Mouse (Mus musculus) spleen, adult 2 months (tissue): ENCODE measurements around the gene Pvalb. TPM values are rescaled to one million over a fixed set of nuclear protein-coding genes. Genes with fewer than 3 reads are reported as not detected.

Experiments
- DNase-seq, 2 experiments: peaks; one replicate each; pipeline versions ENCODE4 v3.0.0 to v3.0.0-alpha.2; 2012 to 2021; ENCODE audit warnings: low spot score in 2 of 2, low read depth in 1 of 2
- H3K27ac ChIP-seq: fragments of 200-500 bp; 2 replicates; pipeline ENCODE4 v1.5.1; 2012; ENCODE audit warnings: low read length, inconsistent platforms; ENCODE audit not compliant: insufficient read depth
- H3K27me3 ChIP-seq: fragments of 200-500 bp; 2 replicates; pipeline ENCODE4 v1.6.1; 2012; ENCODE audit warnings: mild to moderate bottlenecking, moderate library complexity, low read length, inconsistent platforms; ENCODE audit not compliant: control insufficient read depth, insufficient read depth
- H3K36me3 ChIP-seq: fragments of 200-500 bp; 2 replicates; pipeline ENCODE4 v1.6.1; 2012; ENCODE audit warnings: mild to moderate bottlenecking, low read length, inconsistent platforms; ENCODE audit not compliant: control insufficient read depth, insufficient read depth
- H3K4me1 ChIP-seq: fragments of 200-500 bp; 2 replicates; pipeline ENCODE4 v1.6.1; 2011; ENCODE audit warnings: inconsistent platforms; ENCODE audit not compliant: control insufficient read depth, insufficient read depth, insufficient read length
- H3K4me3 ChIP-seq: fragments of 200-500 bp; 2 replicates; pipeline ENCODE4 v1.5.1; 2011; ENCODE audit warnings: mild to moderate bottlenecking, inconsistent platforms; ENCODE audit not compliant: insufficient read depth, insufficient read length; ENCODE audit errors: extremely low read depth
- CTCF ChIP-seq: fragments of 200-500 bp; IDR thresholded peaks from 2 replicates; pipeline ENCODE4 v1.5.1; 2011; ENCODE audit warnings: mild to moderate bottlenecking, inconsistent platforms; ENCODE audit not compliant: insufficient read depth, insufficient read length, insufficient replicate concordance; ENCODE audit errors: extremely low read depth
- POLR2A ChIP-seq: fragments of 200-500 bp; IDR thresholded peaks from 2 replicates; pipeline ENCODE4 v1.6.1; 2011; ENCODE audit warnings: low read depth, low read length, inconsistent platforms
- WGBS: fragments of 180-500 bp; shearing (Covaris S2); methylation state at CpG from one replicate; pipeline ENCODE4 v1.1.7; 2018; 5-methylcytosine and 5-hydroxymethylcytosine counted together
- polyA plus RNA-seq: library from polyadenylated mRNA; depleted of rRNA; stranded (reverse); fragments of >200 nt; gene quantifications from 2 replicates; pipeline ENCODE4 v1.2.3, GENCODE M21; 2012

Gene Pvalb
- polyA plus RNA-seq, 1 experiment: not detected

DNA sequence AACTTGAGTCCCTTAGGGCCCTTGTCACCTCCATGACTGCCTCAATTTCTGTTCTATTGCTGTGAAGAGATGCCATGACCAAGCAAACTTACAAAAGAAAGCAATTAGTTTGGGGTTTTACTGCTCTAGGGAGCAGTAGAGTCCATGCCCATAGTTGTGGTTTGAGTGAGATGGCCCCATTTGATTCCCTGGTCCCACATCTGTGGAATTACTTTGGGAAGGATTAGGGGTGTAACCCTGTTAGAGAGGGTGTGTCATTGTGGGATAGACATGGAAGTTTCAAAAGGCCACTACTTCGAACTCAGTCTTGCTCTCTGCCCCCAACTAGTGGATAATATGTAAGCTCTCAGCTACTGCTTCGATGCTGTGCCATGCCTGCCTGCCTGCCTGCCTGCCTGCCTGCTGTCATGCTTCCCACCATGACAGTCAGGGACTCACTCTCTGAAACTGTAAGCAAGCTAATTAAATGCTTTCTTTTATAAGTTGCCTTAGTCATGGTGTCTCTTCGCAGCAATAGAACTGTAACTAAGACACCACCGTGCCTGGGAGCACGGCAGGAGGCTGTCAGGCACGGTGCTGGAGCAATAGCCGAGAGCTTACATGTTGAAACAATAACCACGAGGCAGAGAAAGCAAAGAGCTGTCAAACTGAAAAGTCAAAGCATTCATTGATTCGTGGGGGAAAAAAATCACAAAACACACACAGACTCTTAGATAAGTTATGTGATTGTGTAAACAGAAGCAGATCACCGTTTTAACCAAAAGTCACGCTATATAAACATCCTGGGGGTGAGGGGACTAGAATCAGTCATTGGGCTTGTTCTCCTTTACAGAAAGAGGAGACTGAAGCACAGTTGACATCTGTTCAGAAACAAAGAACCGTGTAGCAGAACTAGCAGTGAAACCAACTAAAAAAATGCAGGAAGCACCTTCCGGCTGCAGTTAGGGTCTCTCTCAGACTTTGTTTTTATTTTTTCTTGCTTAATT, 25.4 kb upstream of the Pvalb start:
- Histone ChIP-seq H3K4me3 (no peak overlapping the region), H3K36me3 (no peaks in the 10 kb centered on the region), H3K27ac (no peak overlapping the region), H3K4me1 (no peaks in the 10 kb centered on the region), H3K27me3 (no peaks in the 10 kb centered on the region)
- TF ChIP-seq POLR2A (no peak), CTCF (no peak)
- DNase-seq: no peak
- 54% methylated on average over 13 of the region's 13 CpGs for WGBS

DNA sequence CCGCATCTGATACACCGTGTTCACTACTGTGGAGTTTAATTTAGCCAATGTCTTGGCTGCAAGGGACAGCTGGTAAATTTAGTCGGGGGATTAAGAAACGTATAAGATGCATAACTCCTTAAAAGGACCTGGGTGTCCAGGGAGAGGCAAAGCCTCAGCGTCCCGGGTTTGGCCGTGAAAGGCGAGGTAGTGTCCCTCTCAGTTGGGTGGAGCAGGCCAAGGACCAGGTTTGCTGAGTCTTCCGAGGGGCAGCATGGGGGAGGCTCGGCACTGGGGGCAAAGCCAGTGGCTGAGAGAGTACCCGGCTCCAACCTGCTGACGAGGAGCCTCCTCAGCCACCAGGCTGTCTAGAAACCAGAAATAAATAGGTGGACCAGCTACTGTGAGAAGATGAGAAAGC, 21.6 kb upstream of the Pvalb start:
- no peak for DNase-seq
- H3K4me3 ChIP-seq: no peak overlapping the region
- H3K4me1 ChIP-seq: no peaks in the 10 kb centered on the region
- TF ChIP-seq POLR2A: no peak
- no peak for TF ChIP-seq CTCF
- no peaks in the 10 kb centered on the region for H3K36me3 ChIP-seq
- no peaks in the 10 kb centered on the region for H3K27me3 ChIP-seq
- H3K27ac ChIP-seq: no peak overlapping the region
- 87% methylated on average over 12 of the region's 12 CpGs for WGBS

DNA sequence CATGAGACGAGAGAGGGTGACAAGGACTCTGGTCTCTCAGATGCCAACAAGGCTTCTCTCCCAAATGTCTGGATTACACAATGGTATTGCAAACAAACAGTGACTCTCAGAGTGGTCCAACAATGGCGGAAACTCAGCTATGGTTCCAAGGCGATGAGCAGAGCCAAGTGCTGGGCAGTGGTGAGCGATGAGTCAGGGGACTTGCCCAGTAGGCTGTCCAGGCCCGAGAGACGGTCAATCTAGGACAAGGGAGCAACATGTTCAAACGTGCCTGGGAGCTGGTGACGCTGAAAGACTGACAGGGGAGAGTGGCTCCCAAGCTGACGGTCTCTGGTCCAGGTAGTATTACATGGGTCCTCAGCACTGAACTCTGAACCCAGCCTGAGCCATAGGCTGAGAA, 9.1 kb upstream of the Pvalb start:
- H3K27ac ChIP-seq: no peak overlapping the region
- 0 out of 2 replicates have a peak, but pooled peaks cover 5% of the 10 kb centered on the region for H3K4me1 ChIP-seq
- no peaks in the 10 kb centered on the region for H3K27me3 ChIP-seq
- no peak overlapping the region for H3K4me3 ChIP-seq
- H3K36me3 ChIP-seq: no peaks in the 10 kb centered on the region
- TF ChIP-seq POLR2A: no peak
- no peak for TF ChIP-seq CTCF
- WGBS: 83% methylated on average over 9 of the region's 9 CpGs
- no peak for DNase-seq

DNA sequence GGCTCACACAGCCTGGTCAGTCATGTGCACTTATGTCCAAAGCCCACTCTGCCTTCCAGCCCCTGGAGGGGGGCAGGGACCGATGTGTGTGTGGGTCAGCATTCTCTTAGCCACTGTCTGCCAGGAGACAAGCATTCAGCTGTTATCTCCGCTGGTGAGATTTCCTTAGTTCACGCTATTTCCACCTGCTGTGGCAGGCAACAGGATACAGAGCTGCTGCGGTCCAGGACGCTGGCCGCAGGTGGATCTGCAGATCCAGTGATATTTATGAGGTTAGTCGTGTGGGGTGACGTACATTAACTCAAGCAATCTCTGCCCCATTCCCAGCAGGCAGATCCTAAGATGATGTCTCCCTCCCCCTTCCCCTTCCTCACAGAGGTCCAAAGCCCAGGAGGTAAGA, 5.2 kb upstream of the Pvalb start:
- no peak overlapping the region for H3K27ac ChIP-seq
- TF ChIP-seq CTCF: no peak
- TF ChIP-seq POLR2A: no peak
- no peaks in the 10 kb centered on the region for H3K36me3 ChIP-seq
- DNase-seq: no peak
- H3K27me3 ChIP-seq: no peaks in the 10 kb centered on the region
- 0 out of 2 replicates have a peak, but pooled peaks cover 5% of the 10 kb centered on the region for H3K4me1 ChIP-seq
- 69% methylated on average over 8 of the region's 8 CpGs for WGBS
- H3K4me3 ChIP-seq: no peak overlapping the region

DNA sequence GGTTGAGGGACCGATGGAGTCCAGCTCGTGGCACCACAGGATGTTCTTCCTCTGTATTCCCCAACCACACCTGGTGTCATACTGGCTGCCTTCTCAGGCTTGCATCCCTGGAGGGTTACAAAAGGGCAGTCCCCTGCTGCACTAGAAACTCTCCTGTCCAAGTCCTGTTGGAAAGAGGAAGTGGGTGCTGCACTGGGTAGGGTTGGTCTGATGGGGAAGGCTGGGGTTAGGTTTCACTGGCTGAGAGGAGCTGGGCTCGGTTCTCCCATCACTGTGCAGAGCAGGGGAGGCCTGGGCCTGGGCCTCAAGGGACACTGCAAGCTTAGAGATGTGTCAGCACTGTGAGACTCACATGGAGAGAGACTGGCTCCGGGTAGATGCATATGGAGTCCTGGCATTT, 4.0 kb upstream of the Pvalb start:
- 63% methylated on average over 4 of the region's 4 CpGs for WGBS
- Histone ChIP-seq H3K4me3 (no peak overlapping the region), H3K27ac (no peak overlapping the region), H3K4me1 (0 out of 2 replicates have a peak, but pooled peaks cover 5% of the 10 kb centered on the region), H3K36me3 (no peaks in the 10 kb centered on the region), H3K27me3 (peaks cover 2% of the 10 kb centered on the region; the same call in 1 of the 2 replicates)
- no peak for DNase-seq
- TF ChIP-seq POLR2A: no peak
- no peak for TF ChIP-seq CTCF

DNA sequence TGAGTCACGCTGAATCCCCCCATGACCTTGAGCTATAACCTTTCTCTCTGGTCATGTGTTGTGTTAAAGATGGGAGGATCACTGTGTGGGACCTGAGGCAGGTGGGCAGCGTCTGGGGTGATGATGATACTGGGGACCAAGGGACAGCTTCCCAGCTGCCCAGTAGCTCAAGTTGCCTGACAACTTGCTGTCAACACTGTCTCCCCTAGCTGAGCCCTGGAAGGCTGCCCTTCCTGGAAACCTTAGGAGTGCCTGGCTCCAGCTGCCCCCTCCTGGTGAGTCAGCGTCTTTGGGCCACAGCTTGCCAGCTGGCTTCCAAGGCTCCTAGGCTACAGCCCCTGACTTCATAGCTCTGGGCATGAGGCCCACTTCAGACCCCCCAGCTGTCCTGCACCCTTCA, 1.0 kb downstream of the Pvalb start:
- TF ChIP-seq POLR2A (no peak), CTCF (no peak)
- no peaks in the 10 kb centered on the region for H3K36me3 ChIP-seq
- H3K4me1 ChIP-seq: no peaks in the 10 kb centered on the region
- WGBS: 49% methylated on average over 3 of the region's 3 CpGs
- no peak for DNase-seq
- H3K27me3 ChIP-seq: peaks cover 6% of the 10 kb centered on the region
- no peak overlapping the region for H3K27ac ChIP-seq
- no peak overlapping the region for H3K4me3 ChIP-seq
